Mouse (Mus musculus): ENCODE data around the gene Nup62. TPM values are rescaled to one million over a fixed set of nuclear protein-coding genes. Genes with fewer than 3 reads are reported as not detected.
A peak's percentile ranks its signal among the peaks of the same experiment; 100 is the strongest.

The Nup62 gene
- polyA plus RNA-seq, 1 experiment from 2014 or later, result 47.0 TPM

GRCm38 (mm10) chr7:44853065-44853464 is 37.2 kb downstream of the Nup62 start:
- no peak for DNase-seq (ENCODE audit: low spot score)
- WGBS, result 100% methylated on average over 2 of the region's 2 CpGs
- H3K27me3 ChIP-seq (replicated peaks; ENCODE audit: control insufficient read depth, insufficient read depth, low read length), result no peaks in the 10 kb centered on the region
- H3K4me2 ChIP-seq (ENCODE audit: low read depth, low read length), result no peak overlapping the region; the same call in 1 of the 2 replicates
- peaks cover 33% of the 10 kb centered on the region for H3K4me1 ChIP-seq (ENCODE audit: control insufficient read depth, insufficient read depth, low read length)
- no peak for ATAC-seq (ENCODE audit: low read depth)
- H3K4me3 ChIP-seq (ENCODE audit: low read depth, low read length), result no peak overlapping the region
- H3K9ac ChIP-seq (ENCODE audit: low read depth, low read length), result no peak overlapping the region
- H3K36me3 ChIP-seq (ENCODE audit: control insufficient read depth, insufficient read depth, low read length), result peaks cover 18% of the 10 kb centered on the region; the same call in 1 of the 2 replicates
- no peak overlapping the region for H3K27ac ChIP-seq (replicated peaks; ENCODE audit: low read depth, low read length)
- no peaks in the 10 kb centered on the region for H3K9me3 ChIP-seq (ENCODE audit: control insufficient read depth, low read length)

DNA sequence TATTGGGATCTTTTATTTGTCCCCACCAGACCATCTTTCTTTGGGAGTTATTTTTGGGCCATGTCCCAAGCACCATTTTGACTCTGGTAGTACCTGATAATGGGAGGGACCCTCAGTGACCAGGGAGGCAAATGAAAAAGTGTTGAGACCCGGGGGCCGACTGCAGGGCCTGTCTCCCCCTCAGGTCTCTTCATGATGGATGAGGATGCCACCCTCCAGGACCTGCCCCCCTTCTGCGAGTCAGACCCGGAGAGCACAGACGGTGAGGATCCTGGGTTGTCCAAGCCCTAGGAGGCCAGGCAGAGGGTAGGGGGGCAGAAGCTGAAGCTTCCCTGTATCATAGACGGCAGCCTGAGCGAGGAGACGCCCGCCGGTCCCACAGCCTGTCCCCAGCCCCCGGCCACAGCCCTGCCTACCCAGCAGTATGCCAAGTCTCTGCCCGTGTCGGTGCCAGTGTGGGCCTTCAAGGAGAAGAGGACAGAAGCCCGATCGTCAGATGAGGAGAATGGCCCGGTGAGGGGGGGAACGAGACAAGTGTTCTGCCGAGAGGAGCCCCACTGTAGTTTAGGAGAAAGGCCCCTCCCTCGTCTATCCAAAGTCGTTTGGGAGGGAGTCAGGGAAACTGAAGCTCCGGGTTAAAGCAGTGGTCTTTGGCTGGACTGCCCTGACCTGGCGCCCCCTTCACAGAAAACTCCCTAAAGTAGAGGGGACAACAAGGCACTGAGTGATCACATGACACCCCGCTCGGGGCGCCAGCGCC is 37.9 kb downstream of the Nup62 start:
- Histone ChIP-seq H3K9me3 (ENCODE audit: control insufficient read depth, low read length) (no peaks in the 10 kb centered on the region), H3K9ac (ENCODE audit: low read depth, low read length) (peak overlapping the region; percentile 75), H3K36me3 (ENCODE audit: control insufficient read depth, insufficient read depth, low read length) (peaks cover 18% of the 10 kb centered on the region; the same call in 1 of the 2 replicates), H3K27me3 (replicated peaks; ENCODE audit: control insufficient read depth, insufficient read depth, low read length) (no peaks in the 10 kb centered on the region), H3K4me2 (ENCODE audit: low read depth, low read length) (peak overlapping the region; percentile 90), H3K27ac (replicated peaks; ENCODE audit: low read depth, low read length) (peak overlapping the region; percentile 91), H3K4me1 (ENCODE audit: control insufficient read depth, insufficient read depth, low read length) (peaks cover 37% of the 10 kb centered on the region), H3K4me3 (ENCODE audit: low read depth, low read length) (peak overlapping the region; percentile 50)
- DNase-seq (ENCODE audit: low spot score) (no peak), ATAC-seq (ENCODE audit: low read depth) (no peak)
- WGBS, result 34% methylated on average over 25 of the region's 26 CpGs

GRCm38 (mm10) chr7:44854356-44855031 is 38.6 kb downstream of the Nup62 start:
- H3K4me1 ChIP-seq (ENCODE audit: control insufficient read depth, insufficient read depth, low read length), result peaks cover 37% of the 10 kb centered on the region
- DNase-seq (ENCODE audit: low spot score) (peak; percentile 88), ATAC-seq (ENCODE audit: low read depth) (peak; percentile 27)
- peak overlapping the region; percentile 75 for H3K9ac ChIP-seq (ENCODE audit: low read depth, low read length)
- 3% methylated on average over 40 of the region's 45 CpGs for WGBS
- peak overlapping the region; percentile 50 for H3K4me3 ChIP-seq (ENCODE audit: low read depth, low read length)
- H3K27ac ChIP-seq (replicated peaks; ENCODE audit: low read depth, low read length), result peak overlapping the region; percentile 91
- H3K36me3 ChIP-seq (ENCODE audit: control insufficient read depth, insufficient read depth, low read length), result peaks cover 18% of the 10 kb centered on the region; the same call in 1 of the 2 replicates
- peak overlapping the region; percentile 90 for H3K4me2 ChIP-seq (ENCODE audit: low read depth, low read length)
- no peaks in the 10 kb centered on the region for H3K27me3 ChIP-seq (replicated peaks; ENCODE audit: control insufficient read depth, insufficient read depth, low read length)
- H3K9me3 ChIP-seq (ENCODE audit: control insufficient read depth, low read length), result no peaks in the 10 kb centered on the region

GRCm38 (mm10) chr7:44855036-44855435 is 39.1 kb downstream of the Nup62 start:
- Histone ChIP-seq H3K4me3 (ENCODE audit: low read depth, low read length) (peak overlapping the region; percentile 50), H3K4me1 (ENCODE audit: control insufficient read depth, insufficient read depth, low read length) (peaks cover 37% of the 10 kb centered on the region), H3K27me3 (replicated peaks; ENCODE audit: control insufficient read depth, insufficient read depth, low read length) (no peaks in the 10 kb centered on the region), H3K9me3 (ENCODE audit: control insufficient read depth, low read length) (no peaks in the 10 kb centered on the region), H3K9ac (ENCODE audit: low read depth, low read length) (peak overlapping the region; percentile 75), H3K27ac (replicated peaks; ENCODE audit: low read depth, low read length) (peak overlapping the region; percentile 91), H3K4me2 (ENCODE audit: low read depth, low read length) (peak overlapping the region; percentile 90), H3K36me3 (ENCODE audit: control insufficient read depth, insufficient read depth, low read length) (peaks cover 22% of the 10 kb centered on the region; the same call in 1 of the 2 replicates)
- ATAC-seq (ENCODE audit: low read depth), result no peak
- no peak for DNase-seq (ENCODE audit: low spot score)
- WGBS, result 35% methylated on average over 10 of the region's 10 CpGs

DNA sequence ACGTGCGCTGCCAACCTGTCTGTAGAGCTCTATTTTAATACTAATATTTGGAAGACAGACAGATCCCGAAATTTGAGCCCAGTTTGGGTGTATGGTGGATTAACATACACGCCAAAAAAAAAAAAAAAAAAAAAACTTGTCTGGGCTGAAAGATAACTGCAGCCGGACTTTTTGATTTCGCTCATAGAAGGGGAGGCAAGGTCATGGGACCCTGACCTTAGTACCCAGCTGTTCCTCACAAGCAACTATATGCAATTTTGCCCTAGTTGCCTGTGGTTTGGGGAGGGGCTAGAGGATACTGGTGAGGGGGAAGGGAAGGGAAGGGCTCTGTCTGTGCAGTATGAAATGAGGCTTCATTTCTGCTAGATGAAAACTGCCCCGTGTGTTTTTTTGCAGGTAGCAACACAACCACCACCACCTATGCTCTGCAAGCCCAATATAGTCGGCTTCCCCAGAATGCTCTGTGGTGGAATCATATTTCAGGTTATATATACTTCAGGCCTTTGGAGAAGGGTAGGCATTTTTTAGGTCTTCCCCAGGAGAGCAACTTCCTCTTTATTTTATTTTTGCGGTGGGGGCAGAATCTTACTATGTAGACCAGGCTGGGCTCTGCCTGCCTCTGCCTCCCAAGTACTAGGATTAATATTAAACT is 40.5 kb downstream of the Nup62 start:
- no peak for DNase-seq (ENCODE audit: low spot score)
- no peak for ATAC-seq (ENCODE audit: low read depth)
- Histone ChIP-seq H3K4me3 (ENCODE audit: low read depth, low read length) (peak overlapping the region; percentile 77), H3K36me3 (ENCODE audit: control insufficient read depth, insufficient read depth, low read length) (peaks cover 23% of the 10 kb centered on the region; the same call in 1 of the 2 replicates), H3K4me2 (ENCODE audit: low read depth, low read length) (peak overlapping the region; percentile 97), H3K9ac (ENCODE audit: low read depth, low read length) (peak overlapping the region; percentile 89; the same call in 1 of the 2 replicates), H3K9me3 (ENCODE audit: control insufficient read depth, low read length) (no peaks in the 10 kb centered on the region), H3K27me3 (replicated peaks; ENCODE audit: control insufficient read depth, insufficient read depth, low read length) (no peaks in the 10 kb centered on the region), H3K27ac (replicated peaks; ENCODE audit: low read depth, low read length) (peak overlapping the region; percentile 85), H3K4me1 (ENCODE audit: control insufficient read depth, insufficient read depth, low read length) (peaks cover 30% of the 10 kb centered on the region)
- 63% methylated on average over 9 of the region's 9 CpGs for WGBS

- peak within 1 kb of the TSS; percentile 97 for H3K4me2 ChIP-seq (ENCODE audit: low read depth, low read length)
Observed at GRCm38 (mm10) chr7:44857042-44857552, 41.2 kb downstream of the Nup62 start, which contains the start of gene Pnkp. Gene Pnkp, plus strand, starts transcription at chr7:44857139.

GRCm38 (mm10) chr7:44857905-44858304 is 42.0 kb downstream of the Nup62 start:
- no peaks in the 10 kb centered on the region for H3K9me3 ChIP-seq (ENCODE audit: control insufficient read depth, low read length)
- H3K4me2 ChIP-seq (ENCODE audit: low read depth, low read length), result peak overlapping the region; percentile 97
- peak; percentile 52 for DNase-seq (ENCODE audit: low spot score)
- no peak for ATAC-seq (ENCODE audit: low read depth)
- 30% methylated on average over 8 of the region's 8 CpGs for WGBS
- H3K4me3 ChIP-seq (ENCODE audit: low read depth, low read length), result peak overlapping the region; percentile 77
- H3K27ac ChIP-seq (replicated peaks; ENCODE audit: low read depth, low read length), result no peak overlapping the region
- H3K36me3 ChIP-seq (ENCODE audit: control insufficient read depth, insufficient read depth, low read length), result peaks cover 29% of the 10 kb centered on the region
- no peaks in the 10 kb centered on the region for H3K27me3 ChIP-seq (replicated peaks; ENCODE audit: control insufficient read depth, insufficient read depth, low read length)
- H3K9ac ChIP-seq (ENCODE audit: low read depth, low read length), result peak overlapping the region; percentile 89
- H3K4me1 ChIP-seq (ENCODE audit: control insufficient read depth, insufficient read depth, low read length), result peaks cover 30% of the 10 kb centered on the region

More at GRCm38 (mm10) chr7:44857042-44857552, 41.2 kb downstream of the Nup62 start, which contains the start of gene Pnkp:
- H3K4me3 ChIP-seq (ENCODE audit: low read depth, low read length), result peak within 1 kb of the TSS; percentile 77
- H3K9ac ChIP-seq (ENCODE audit: low read depth, low read length), result peak within 1 kb of the TSS; percentile 89
- 2% methylated on average over 32 of the region's 32 CpGs for WGBS
- no peaks in the 10 kb centered on the region for H3K9me3 ChIP-seq (ENCODE audit: control insufficient read depth, low read length)
- no peaks in the 10 kb centered on the region for H3K27me3 ChIP-seq (replicated peaks; ENCODE audit: control insufficient read depth, insufficient read depth, low read length)
- peaks cover 23% of the 10 kb centered on the region for H3K36me3 ChIP-seq (ENCODE audit: control insufficient read depth, insufficient read depth, low read length)
- peak within 1 kb of the TSS; percentile 85 for H3K27ac ChIP-seq (replicated peaks; ENCODE audit: low read depth, low read length)
- peaks cover 30% of the 10 kb centered on the region for H3K4me1 ChIP-seq (ENCODE audit: control insufficient read depth, insufficient read depth, low read length)
- DNase-seq (ENCODE audit: low spot score) (peak; percentile 95), ATAC-seq (ENCODE audit: low read depth) (peak; percentile 50)

- ATAC-seq (ENCODE audit: low read depth), result no peak
Observed at GRCm38 (mm10) chr7:44859896-44860295, 44.0 kb downstream of the Nup62 start.

More at GRCm38 (mm10) chr7:44859896-44860295, 44.0 kb downstream of the Nup62 start:
- H3K36me3 ChIP-seq (ENCODE audit: control insufficient read depth, insufficient read depth, low read length), result peaks cover 41% of the 10 kb centered on the region
- DNase-seq (ENCODE audit: low spot score), result no peak
- H3K27ac ChIP-seq (replicated peaks; ENCODE audit: low read depth, low read length), result no peak overlapping the region
- H3K4me2 ChIP-seq (ENCODE audit: low read depth, low read length), result no peak overlapping the region
- peaks cover 19% of the 10 kb centered on the region for H3K4me1 ChIP-seq (ENCODE audit: control insufficient read depth, insufficient read depth, low read length)
- H3K27me3 ChIP-seq (replicated peaks; ENCODE audit: control insufficient read depth, insufficient read depth, low read length), result no peaks in the 10 kb centered on the region
- no peak overlapping the region for H3K9ac ChIP-seq (ENCODE audit: low read depth, low read length)
- H3K4me3 ChIP-seq (ENCODE audit: low read depth, low read length), result no peak overlapping the region
- H3K9me3 ChIP-seq (ENCODE audit: control insufficient read depth, low read length), result no peaks in the 10 kb centered on the region
- 90% methylated on average over 11 of the region's 11 CpGs for WGBS

All from embryonic facial prominence, embryonic 14.5 days (tissue).